Mouse (Mus musculus): ENCODE data around the gene Fcrla.

DNA sequence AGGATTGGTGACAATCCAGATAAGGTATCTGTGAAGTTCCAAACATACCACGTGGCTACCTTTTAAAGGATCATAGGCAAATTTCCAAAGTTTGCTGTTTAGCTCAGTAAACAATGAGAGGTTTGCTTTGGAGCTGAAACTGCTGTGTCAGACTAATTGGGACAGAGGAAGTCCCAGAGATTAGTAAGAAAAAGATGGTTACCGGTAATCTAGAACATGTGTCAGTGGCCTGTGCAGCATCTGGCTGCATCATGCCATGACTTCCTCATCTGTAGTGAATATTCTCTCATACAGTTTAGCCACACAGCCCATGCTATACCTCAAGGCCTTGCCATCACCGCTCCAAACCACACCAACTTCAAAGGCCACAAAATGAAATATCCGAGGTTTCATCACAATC lies 45.6 kb upstream of the Fcrla start:
- TF ChIP-seq MAX (IDR thresholded peaks at IDR 0.05) (no peak), CTCF (IDR thresholded peaks at IDR 0.05; ENCODE audit: control insufficient read depth, insufficient read depth, insufficient read length) (no peak), MYOD1 (IDR thresholded peaks at IDR 0.05; ENCODE audit: control insufficient read depth, insufficient read length, low read depth) (no peak), USF1 (IDR thresholded peaks at IDR 0.05; ENCODE audit: low read depth) (no peak)
